Mouse (Mus musculus) B cell, adult (primary cell): ENCODE measurements around the gene Klf16. TPM values are rescaled to one million over a fixed set of nuclear protein-coding genes. Genes with fewer than 3 reads are reported as not detected.

Experiments used
- total RNA-seq: library from RNA; stranded (reverse); gene quantifications from 4 replicates; pipeline ENCODE4 v1.2.4, GENCODE M21; 2023; ENCODE audit not compliant: inconsistent age

Klf16 gene
- total RNA-seq, result 28.7 to 30.4 TPM (median 29.1 TPM) in 4 replicates

GRCm38 (mm10) chr10:80577195-80578130 lies at the start of gene Klf16:
Klf16 (minus strand) TSS chr10:80577321.

GRCm38 (mm10) chr10:80622661-80623456 lies 45.7 kb upstream of the Klf16 start, which contains the start of gene Csnk1g2:
Csnk1g2 (plus strand) TSS chr10:80622838.

GRCm38 (mm10) chr10:80605721-80606120 lies 28.6 kb upstream of the Klf16 start, which contains the start of gene Gm49322:
Gm49322 (plus strand) TSS chr10:80606021.

GRCm38 (mm10) chr10:80602698-80603325 lies 25.7 kb upstream of the Klf16 start, which contains the start of the genes Scamp4 and Adat3:
Scamp4 (plus strand) TSS chr10:80602872.
Adat3 (plus strand) TSS chr10:80602880.

GRCm38 (mm10) chr10:80589879-80590854 lies 13.0 kb upstream of the Klf16 start, which contains the start of gene Abhd17a:
Abhd17a (minus strand) TSS chr10:80590341.

GRCm38 (mm10) chr10:80561116-80561944 lies 15.8 kb downstream of the Klf16 start, which contains the start of gene Rexo1:
Rexo1 (minus strand) TSS chr10:80561560.

GRCm38 (mm10) chr10:80538710-80539394 lies 38.3 kb downstream of the Klf16 start, which contains the start of gene Atp8b3:
Atp8b3 (minus strand) TSS chr10:80539124.

Other genes starting within 250 kb of the Klf16 start
- gene Pcsk4, start 247.8 kb downstream of the Klf16 start, total RNA-seq, result 0.57 to 1.9 TPM (median 1.1 TPM) in 4 replicates
- 0.42 TPM in 1 of 4 replicates, not detected in the others for gene Reep6, start 247.4 kb downstream of the Klf16 start, total RNA-seq
- gene Adamtsl5, start 228.9 kb downstream of the Klf16 start, total RNA-seq, result not detected in 4 replicates
- not detected in 4 replicates for gene Plk5, start 220.9 kb downstream of the Klf16 start, total RNA-seq
- 6.5 to 9.5 TPM (median 8.0 TPM) in 4 replicates for gene Mex3d, start 189.7 kb downstream of the Klf16 start, total RNA-seq
- gene Mbd3, start 177.8 kb downstream of the Klf16 start, total RNA-seq, result 92.7 to 106 TPM (median 96.9 TPM) in 4 replicates
- 67.9 to 79.6 TPM (median 73.1 TPM) in 4 replicates for gene Uqcr11, start 170.5 kb downstream of the Klf16 start, total RNA-seq
- gene Tcf3, start 143.7 kb downstream of the Klf16 start, total RNA-seq, result 176 to 212 TPM (median 193 TPM) in 4 replicates
- gene Onecut3, start 82.5 kb downstream of the Klf16 start, total RNA-seq, result not detected in 4 replicates
- gene Atp8b3, start 38.2 kb downstream of the Klf16 start, total RNA-seq, result 0.18 TPM in 1 of 4 replicates, not detected in the others
- 113 to 133 TPM (median 119 TPM) in 4 replicates for gene Rexo1, start 15.8 kb downstream of the Klf16 start, total RNA-seq
- gene Abhd17a, start 13.0 kb upstream of the Klf16 start, total RNA-seq, result 98.4 to 122 TPM (median 111 TPM) in 4 replicates
- gene Scamp4, start 25.6 kb upstream of the Klf16 start, total RNA-seq, result 59.8 to 72.2 TPM (median 66.6 TPM) in 4 replicates
- gene Adat3, start 25.6 kb upstream of the Klf16 start, total RNA-seq, result 11.7 to 18.8 TPM (median 16.4 TPM) in 4 replicates
- gene Gm49322, start 28.7 kb upstream of the Klf16 start, total RNA-seq, result 8.0 to 11.8 TPM (median 9.9 TPM) in 4 replicates
- 197 to 226 TPM (median 216 TPM) in 4 replicates for gene Csnk1g2, start 45.5 kb upstream of the Klf16 start, total RNA-seq
- 28.4 to 35.4 TPM (median 33.8 TPM) in 4 replicates for gene Btbd2, start 79.8 kb upstream of the Klf16 start, total RNA-seq
- gene Mknk2, start 100.8 kb upstream of the Klf16 start, total RNA-seq, result 439 to 470 TPM (median 448 TPM) in 4 replicates
- gene Mob3a, start 124.7 kb upstream of the Klf16 start, total RNA-seq, result 98.5 to 112 TPM (median 103 TPM) in 4 replicates
- gene Izumo4, start 124.9 kb upstream of the Klf16 start, total RNA-seq, result 27.3 to 49.1 TPM (median 36.6 TPM) in 4 replicates
- gene Ap3d1, start 164.9 kb upstream of the Klf16 start, total RNA-seq, result 128 to 153 TPM (median 137 TPM) in 4 replicates
- gene Dot1l, start 177.9 kb upstream of the Klf16 start, total RNA-seq, result 65.5 to 67.7 TPM (median 67.0 TPM) in 4 replicates
- 69.6 to 87.1 TPM (median 77.5 TPM) in 4 replicates for gene Sf3a2, start 220.9 kb upstream of the Klf16 start, total RNA-seq
- gene Plekhj1, start 221.3 kb upstream of the Klf16 start, total RNA-seq, result 120 to 133 TPM (median 122 TPM) in 4 replicates
- gene Amh, start 227.9 kb upstream of the Klf16 start, total RNA-seq, result 0.96 to 1.9 TPM (median 1.5 TPM) in 4 replicates
- not detected in 4 replicates for gene Jsrp1, start 236.2 kb upstream of the Klf16 start, total RNA-seq
- 502 to 594 TPM (median 550 TPM) in 4 replicates for gene Oaz1, start 249.3 kb upstream of the Klf16 start, total RNA-seq